Mouse (Mus musculus) cerebellum, postnatal 10 days (tissue): ENCODE measurements around the gene Aff1.

Experiments
- DNase-seq, 2 experiments: peaks; one replicate each; pipeline ENCODE4 v3.0.0; 2021; ENCODE audit warnings: mixed read lengths in 2 of 2

Gene Aff1

GRCm38 (mm10) chr5:103774703-103775333, 82.6 kb downstream of the Aff1 start:
- no peak for DNase-seq

DNA sequence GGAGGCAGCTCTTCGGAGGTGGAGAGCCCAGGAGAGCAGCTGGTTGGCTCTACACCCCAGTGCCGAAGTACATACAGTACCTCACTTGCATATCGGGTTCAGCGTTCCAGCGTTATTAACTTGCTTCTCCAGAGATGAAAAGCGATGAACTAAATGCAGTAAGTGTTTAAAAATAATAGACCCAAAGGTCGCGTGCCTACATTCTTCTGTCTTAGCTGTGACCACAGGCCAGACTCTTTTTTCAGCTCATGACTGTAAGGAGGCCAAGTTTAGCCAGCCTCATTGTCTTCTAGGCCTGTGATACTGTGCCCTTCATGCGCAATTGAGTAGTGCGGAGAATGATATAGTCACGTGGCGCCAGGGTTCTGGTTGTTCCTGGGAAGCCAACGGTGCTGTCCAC, 83.3 kb downstream of the Aff1 start:
- DNase-seq: no peak

GRCm38 (mm10) chr5:103776842-103777241, 84.7 kb downstream of the Aff1 start:
- DNase-seq: no peak

DNA sequence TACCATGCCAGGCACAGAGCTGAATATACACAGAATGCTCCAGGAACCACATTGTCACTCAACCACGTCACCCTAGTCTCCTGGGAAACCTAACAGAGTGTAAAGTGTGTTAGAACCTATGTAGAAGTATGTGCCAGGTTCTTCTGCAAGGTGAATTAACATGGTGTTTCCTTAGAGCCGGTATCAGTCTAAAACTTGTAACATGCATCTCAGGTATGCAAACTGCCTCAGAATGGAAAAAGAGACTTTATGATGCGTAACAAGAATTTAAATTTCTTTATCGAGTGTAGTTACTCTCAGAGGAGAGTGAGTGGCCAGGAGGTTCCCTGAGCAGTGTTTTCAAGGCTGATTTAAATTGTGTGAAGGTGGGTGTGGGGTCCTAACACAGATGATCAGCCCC, 85.3 kb downstream of the Aff1 start:
- DNase-seq: no peak

- peak; percentile 70 to 78 for DNase-seq
Observed at GRCm38 (mm10) chr5:103778314-103779117, 86.3 kb downstream of the Aff1 start.

GRCm38 (mm10) chr5:103779836-103780235, 87.7 kb downstream of the Aff1 start:
- no peak for DNase-seq

DNA sequence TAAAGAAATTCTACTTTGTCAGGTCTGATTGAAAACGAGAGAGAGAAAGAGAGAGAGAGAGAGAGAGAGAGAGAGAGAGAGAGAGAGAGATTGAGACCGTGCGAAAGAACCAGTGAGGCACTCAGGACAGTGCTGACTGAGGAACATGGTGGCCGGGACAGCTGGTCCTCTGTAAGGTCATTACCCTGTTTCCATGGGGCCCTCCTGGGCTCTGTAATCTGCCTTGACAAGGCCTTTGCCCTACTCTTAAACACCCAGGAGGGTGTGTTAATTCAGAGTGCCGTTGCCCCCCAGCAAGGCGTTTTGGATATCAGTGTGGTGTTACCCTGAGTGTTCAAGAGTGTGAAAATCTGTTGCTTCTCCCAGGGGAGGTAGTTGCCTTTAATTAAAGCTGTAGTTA, 88.1 kb downstream of the Aff1 start:
- DNase-seq: no peak

- peak; percentile 74 to 78 for DNase-seq
Observed at GRCm38 (mm10) chr5:103780836-103781235, 88.7 kb downstream of the Aff1 start.

DNA sequence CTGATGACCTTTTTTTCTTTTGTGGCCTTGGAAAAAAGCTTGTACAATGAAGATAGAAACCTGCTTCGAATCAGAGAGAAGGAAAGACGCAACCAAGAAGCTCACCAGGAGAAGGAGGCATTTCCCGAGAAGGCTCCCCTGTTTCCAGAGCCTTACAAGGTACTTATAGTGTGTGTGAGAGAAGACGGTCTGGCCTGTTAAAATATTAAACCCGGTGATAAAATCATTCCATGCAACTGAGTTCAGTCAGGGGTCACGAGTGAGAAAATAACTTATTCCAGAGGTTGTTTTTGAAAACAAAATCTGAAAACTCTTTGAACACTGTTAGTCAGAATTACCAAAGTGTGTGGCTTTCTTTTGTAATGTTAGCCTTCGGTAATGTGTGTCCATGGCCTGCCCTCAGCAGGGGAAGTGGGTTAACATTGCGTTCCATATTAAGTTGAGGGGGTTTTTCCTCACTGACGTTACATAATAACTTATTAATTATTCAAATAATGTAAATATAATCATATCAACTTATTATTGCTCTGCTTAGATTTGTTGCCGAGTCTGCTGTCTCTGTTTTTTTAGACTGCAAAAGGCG, 91.0 kb downstream of the Aff1 start:
- no peak for DNase-seq

DNA sequence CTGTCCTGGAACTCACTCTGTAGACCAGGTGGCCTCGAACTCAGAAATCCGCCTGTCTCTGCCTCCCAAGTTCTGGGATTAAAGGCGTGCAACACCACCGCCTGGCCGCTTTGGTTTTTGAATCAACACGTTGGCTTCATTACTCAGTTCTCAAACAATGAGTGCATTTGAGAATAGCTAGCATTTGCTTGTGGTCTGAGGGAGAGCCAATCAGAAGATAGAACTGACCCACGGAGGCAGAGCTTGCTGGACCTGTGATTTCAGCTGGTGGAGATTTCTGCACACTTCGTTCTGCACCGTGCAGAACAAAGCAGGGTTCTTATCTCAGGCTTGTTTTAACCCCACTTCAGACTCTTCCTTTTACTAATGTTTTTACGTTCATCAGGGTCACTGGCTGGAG, 93.9 kb downstream of the Aff1 start:
- DNase-seq: no peak

DNA sequence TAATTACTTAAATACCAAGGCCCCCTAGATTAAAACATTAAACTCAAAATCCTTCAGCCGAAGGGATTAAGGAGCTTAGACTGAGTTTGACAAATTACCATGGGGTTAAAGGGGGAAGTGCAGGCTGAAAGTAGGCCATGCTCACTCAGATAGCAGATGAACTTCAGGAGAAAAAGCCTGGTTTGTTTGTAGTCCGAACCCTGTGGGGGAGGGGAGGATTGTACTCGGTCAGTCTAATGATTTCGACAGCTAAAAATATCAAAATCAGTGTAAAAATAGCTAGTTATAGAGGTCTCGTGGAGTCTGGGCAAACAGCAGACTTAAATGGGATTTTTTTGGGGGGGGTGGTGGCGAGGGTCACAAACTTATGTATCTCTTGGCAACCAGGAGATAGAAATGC, 96.3 kb downstream of the Aff1 start:
- DNase-seq: peak; percentile 59 to 67

DNA sequence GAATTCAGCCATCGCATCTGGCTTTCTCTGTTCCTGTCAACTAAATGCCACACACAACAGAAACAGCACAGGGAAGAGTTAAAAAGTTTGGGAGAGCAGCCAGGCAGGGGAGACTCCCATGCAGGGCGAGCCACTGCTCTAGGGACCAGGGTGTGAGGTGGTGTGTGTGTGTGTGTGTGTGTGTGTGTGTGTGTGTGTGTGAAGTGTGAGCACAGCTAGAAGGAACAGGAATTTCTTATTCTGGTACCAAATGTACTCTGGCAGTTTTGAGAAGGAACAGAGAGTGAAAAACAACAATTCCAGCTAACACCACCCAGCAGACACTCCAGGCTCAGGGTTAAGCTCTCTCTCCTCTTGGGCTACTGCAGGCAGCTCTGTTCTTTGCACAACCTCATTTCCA, 96.8 kb downstream of the Aff1 start:
- peak; percentile 71 to 77 for DNase-seq

- DNase-seq: peak; percentile 94 to 95
Observed at GRCm38 (mm10) chr5:103789619-103790116, 97.5 kb downstream of the Aff1 start.

GRCm38 (mm10) chr5:103791741-103792140, 99.6 kb downstream of the Aff1 start:
- peak; percentile 68 to 74 for DNase-seq

- DNase-seq: no peak
Observed at GRCm38 (mm10) chr5:103795121-103795520, 102.9 kb downstream of the Aff1 start.

DNA sequence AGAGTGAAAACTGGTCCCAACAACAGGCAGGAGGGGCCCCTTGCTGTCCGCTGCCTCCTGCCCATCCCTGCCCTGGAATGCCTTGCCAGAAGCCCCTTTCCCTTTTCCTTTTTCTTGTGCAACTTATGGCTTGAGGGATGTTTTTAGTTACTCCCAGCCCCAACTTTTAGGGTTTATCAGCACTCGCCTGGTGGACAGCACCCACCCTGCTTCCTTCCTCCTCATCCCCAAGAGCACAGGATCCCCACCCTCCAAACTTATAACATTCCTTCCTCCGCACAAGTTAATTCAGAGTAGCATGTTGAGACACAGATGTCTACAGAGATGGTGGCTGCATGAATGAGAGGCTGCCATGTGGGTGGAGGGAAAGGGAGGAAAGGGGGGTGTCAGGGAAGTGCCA, 103.9 kb downstream of the Aff1 start:
- no peak for DNase-seq

DNA sequence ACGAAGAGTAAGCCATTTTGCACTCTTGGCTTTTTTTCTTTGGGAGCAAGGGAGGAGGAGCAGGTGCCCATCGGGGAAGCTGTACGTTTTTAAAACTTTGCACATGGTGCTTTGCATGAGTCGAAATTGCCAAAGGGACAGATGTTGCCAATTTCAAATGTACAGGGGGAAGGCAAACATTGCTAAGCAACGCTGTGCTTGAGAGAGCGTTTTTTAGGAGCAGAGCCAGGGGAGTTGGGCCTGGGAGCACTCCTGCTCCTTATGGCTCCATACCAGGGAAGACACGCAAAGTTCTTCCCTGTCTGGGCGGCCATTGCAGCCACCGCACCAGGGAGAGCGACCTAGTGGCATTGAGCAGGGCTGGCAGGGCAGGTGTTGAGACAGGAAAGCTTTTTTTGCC, 105.6 kb downstream of the Aff1 start:
- peak; percentile 33 to 51 for DNase-seq

DNA sequence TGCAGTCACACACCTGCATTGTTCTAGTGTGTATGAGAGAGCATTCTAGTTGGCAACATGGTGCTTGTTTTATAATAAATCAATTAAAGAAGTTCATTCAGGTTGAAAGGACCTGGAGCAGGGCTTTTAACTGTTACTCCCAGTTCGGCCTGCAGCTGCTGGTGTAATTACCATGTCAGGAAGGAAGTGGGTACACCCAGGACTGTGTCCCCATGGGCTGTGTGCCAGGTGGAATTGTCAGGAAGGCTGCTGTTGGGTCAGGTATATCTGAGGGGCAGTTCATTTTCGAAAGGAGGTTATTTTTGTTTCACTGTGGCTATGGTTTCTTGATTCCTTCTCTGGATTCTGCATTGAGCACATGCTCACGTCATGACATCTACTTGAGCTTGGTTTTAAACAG, 107.3 kb downstream of the Aff1 start:
- no peak for DNase-seq

GRCm38 (mm10) chr5:103800009-103800408, 107.8 kb downstream of the Aff1 start:
- DNase-seq: no peak

DNA sequence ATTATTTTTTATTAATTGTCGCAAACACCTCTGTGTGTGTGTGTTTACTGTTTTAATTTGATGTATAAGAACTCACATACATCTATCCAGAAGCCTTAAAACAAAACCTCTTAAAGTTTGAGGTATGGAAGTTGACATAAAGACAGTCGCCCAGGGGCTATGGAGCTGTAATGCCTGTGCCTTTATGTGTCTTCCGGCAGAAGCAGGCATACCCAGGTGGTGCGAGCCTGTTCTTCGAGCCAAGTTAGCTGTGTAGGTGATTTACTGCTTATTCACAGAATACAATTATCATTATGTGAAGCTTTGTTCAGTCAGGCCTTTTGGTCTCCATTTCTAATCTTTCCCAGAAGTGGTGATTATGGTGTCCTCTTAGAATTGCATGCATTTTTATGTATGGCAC, 111.2 kb downstream of the Aff1 start:
- DNase-seq: no peak

DNA sequence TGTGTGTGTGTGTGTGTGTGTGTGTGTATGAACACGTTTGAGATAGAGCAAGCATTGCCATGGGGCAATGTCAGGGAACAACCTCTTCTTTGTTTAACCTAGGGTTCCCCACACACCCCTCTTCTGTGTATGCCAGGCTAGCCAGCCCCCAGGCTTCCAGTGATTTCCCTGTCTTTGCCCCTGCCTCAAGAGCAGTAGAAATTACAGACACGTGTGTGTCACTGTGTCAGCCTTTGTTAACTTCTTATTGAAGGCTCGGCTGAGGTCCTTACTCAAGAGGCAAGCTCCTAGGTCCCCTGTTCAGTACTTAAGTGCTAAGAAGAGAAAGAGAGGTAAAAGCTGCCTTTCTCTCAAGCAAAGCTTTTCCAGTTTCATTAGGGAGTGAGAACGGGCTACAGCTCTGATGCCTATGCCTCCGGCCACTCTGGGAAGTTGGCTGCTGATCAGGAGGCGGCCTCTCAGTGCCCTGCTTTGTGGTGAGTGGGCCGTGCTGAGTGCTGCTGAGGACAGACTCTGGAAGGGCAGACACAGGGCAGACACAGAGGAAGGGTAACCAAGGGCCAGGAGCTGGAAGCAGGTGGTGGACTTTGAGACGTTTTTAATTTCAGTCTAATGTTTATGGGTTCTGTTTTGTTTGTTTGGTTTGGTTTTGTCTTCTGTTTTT, 111.9 kb downstream of the Aff1 start:
- DNase-seq: peak; percentile 80 to 87

DNA sequence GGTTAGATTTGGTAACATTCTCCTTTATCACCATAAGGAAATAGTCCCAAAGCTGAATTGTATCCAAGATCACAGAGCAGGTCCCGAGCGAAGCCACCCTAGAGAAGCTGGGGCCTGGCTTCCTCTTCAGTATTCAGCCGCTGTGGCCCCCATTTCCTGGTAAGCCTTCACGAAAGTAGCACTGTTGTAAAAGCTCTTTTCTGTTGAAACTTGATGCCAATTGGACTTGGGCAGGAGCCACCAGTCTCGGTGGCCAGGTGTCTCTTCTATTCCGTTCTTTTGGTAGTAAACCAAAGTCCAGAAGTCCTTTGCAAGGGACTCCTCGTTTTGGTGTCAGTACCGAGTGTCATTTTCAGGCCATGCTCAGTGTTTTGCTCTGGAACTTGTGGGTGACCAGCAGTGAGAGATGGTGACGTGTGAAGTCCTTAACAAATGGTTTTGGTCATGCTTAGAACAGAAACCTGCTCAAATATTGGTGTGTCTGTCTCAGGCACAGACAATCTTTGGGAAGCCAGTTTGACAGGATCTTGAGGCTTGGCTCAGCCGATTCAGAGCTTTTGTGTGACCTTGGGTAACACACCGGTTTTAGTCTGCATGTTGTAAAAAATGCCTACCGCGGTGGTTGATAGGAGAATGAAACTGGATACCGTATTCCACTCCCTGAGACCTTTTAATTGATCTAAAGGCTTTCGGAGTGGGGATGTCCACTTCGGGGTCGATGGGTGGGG, 114.8 kb downstream of the Aff1 start:
- DNase-seq: no peak
